Mouse (Mus musculus): ENCODE measurements around the gene Cpa5. TPM values are rescaled to one million over a fixed set of nuclear protein-coding genes. Genes with fewer than 3 reads are reported as not detected.
A peak's percentile ranks its signal among the peaks of the same experiment; 100 is the strongest.

Cpa5 gene
- polyA plus RNA-seq, 1 experiment from 2014 or later: not detected

GRCm38 (mm10) chr6:30586886-30587442 lies 23.8 kb upstream of the Cpa5 start:
- H3K9me3 ChIP-seq (ENCODE audit: low read depth, low read length): no peaks in the 10 kb centered on the region
- ATAC-seq (ENCODE audit: insufficient read depth): no peak
- DNase-seq: no peak
- WGBS: 65% methylated on average over 7 of the region's 7 CpGs
- no peak overlapping the region for H3K27ac ChIP-seq (ENCODE audit: low read depth)
- H3K27me3 ChIP-seq (ENCODE audit: insufficient read depth, low read length): no peaks in the 10 kb centered on the region
- H3K4me1 ChIP-seq (ENCODE audit: insufficient read depth): peaks cover 4% of the 10 kb centered on the region
- TF ChIP-seq CTCF (IDR thresholded peaks at IDR 0.05; ENCODE audit: low read depth): no peak
- H3K36me3 ChIP-seq (ENCODE audit: insufficient read depth): no peaks in the 10 kb centered on the region
- no peak overlapping the region for H3K9ac ChIP-seq
- no peak overlapping the region for H3K4me2 ChIP-seq
- no peak overlapping the region for H3K4me3 ChIP-seq (ENCODE audit: low read depth, low read length)

- Histone ChIP-seq H3K27me3 (ENCODE audit: insufficient read depth, low read length) (no peaks in the 10 kb centered on the region), H3K36me3 (ENCODE audit: insufficient read depth) (no peaks in the 10 kb centered on the region), H3K9me3 (ENCODE audit: low read depth, low read length) (no peaks in the 10 kb centered on the region), H3K4me2 (no peak overlapping the region), H3K4me3 (ENCODE audit: low read depth, low read length) (no peak overlapping the region), H3K27ac (ENCODE audit: low read depth) (peak overlapping the region; percentile 80), H3K9ac (no peak overlapping the region), H3K4me1 (ENCODE audit: insufficient read depth) (peaks cover 4% of the 10 kb centered on the region)
- TF ChIP-seq CTCF (IDR thresholded peaks at IDR 0.05; ENCODE audit: low read depth): no peak
- 12% methylated on average over 2 of the region's 2 CpGs for WGBS
- ATAC-seq (ENCODE audit: insufficient read depth) (peak; percentile 44; the same call in 1 of the 2 replicates), DNase-seq (peak; percentile 36)
Measured at GRCm38 (mm10) chr6:30589819-30590218, 21.0 kb upstream of the Cpa5 start.

DNA sequence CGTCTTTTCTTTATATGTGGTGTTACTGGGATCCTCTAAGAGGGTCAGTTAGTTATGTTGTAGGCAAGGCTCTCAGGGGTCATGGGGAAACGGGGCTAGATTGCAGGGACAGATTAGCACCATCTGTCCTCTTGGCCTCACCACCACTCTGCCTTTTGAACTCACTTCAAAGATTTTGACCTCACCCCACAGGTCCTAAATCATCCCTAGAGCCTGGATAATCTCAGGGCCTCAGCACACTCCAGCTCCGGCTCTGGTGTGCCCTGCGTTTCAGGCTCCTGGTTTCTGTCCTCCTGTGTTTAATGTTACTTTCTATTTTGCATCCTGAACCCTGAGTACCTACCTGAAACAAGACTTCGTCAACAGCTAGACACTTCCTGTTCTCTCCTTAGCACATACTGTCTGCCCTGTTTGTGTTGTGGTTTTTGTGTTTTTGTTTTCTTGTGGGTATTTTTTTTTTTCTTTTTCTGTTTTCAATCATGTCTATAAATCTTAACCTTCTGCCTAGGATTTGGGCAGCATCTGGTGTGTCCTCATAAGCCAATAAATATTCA lies 18.9 kb upstream of the Cpa5 start:
- TF ChIP-seq CTCF (IDR thresholded peaks at IDR 0.05; ENCODE audit: low read depth): no peak
- H3K4me3 ChIP-seq (ENCODE audit: low read depth, low read length): no peak overlapping the region
- 54% methylated on average over 5 of the region's 5 CpGs for WGBS
- ATAC-seq (ENCODE audit: insufficient read depth) (no peak), DNase-seq (no peak)
- no peak overlapping the region for H3K9ac ChIP-seq
- no peak overlapping the region for H3K4me2 ChIP-seq
- peaks cover 9% of the 10 kb centered on the region for H3K4me1 ChIP-seq (ENCODE audit: insufficient read depth)
- H3K36me3 ChIP-seq (ENCODE audit: insufficient read depth): no peaks in the 10 kb centered on the region
- H3K27ac ChIP-seq (ENCODE audit: low read depth): no peak overlapping the region
- no peaks in the 10 kb centered on the region for H3K27me3 ChIP-seq (ENCODE audit: insufficient read depth, low read length)
- H3K9me3 ChIP-seq (ENCODE audit: low read depth, low read length): no peaks in the 10 kb centered on the region

DNA sequence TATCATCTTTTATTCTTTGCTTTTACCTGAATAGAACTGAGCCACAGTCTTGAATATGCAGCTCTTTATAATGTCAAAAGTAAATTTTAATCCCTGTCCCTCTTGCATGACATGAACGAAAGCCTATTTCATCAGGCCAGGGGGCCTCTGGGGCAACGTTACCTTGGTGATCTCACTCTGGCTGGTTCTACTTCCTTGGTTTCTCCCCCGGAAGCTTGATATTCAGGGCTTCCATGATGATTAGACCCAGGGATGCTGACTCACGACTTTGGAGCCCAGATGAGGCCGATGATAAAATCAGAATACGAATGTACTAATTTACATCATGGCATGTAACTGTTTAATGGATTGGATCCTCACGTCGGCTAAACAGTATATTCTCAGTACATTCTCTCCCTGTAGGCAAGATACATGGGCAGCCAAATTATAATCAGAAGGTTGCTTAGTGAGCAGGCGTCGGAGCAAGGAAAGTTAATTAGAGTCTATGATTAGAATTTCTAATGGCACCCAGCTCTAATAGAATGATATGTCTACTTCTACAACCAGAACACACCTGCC lies 18.3 kb upstream of the Cpa5 start:
- WGBS: 78% methylated on average over 10 of the region's 10 CpGs
- H3K9me3 ChIP-seq (ENCODE audit: low read depth, low read length): no peaks in the 10 kb centered on the region
- no peak overlapping the region for H3K27ac ChIP-seq (ENCODE audit: low read depth)
- no peak overlapping the region for H3K4me2 ChIP-seq
- H3K27me3 ChIP-seq (ENCODE audit: insufficient read depth, low read length): no peaks in the 10 kb centered on the region
- no peaks in the 10 kb centered on the region for H3K36me3 ChIP-seq (ENCODE audit: insufficient read depth)
- no peak for TF ChIP-seq CTCF (IDR thresholded peaks at IDR 0.05; ENCODE audit: low read depth)
- DNase-seq (no peak), ATAC-seq (ENCODE audit: insufficient read depth) (no peak)
- peaks cover 9% of the 10 kb centered on the region for H3K4me1 ChIP-seq (ENCODE audit: insufficient read depth)
- H3K4me3 ChIP-seq (ENCODE audit: low read depth, low read length): no peak overlapping the region
- no peak overlapping the region for H3K9ac ChIP-seq

DNA sequence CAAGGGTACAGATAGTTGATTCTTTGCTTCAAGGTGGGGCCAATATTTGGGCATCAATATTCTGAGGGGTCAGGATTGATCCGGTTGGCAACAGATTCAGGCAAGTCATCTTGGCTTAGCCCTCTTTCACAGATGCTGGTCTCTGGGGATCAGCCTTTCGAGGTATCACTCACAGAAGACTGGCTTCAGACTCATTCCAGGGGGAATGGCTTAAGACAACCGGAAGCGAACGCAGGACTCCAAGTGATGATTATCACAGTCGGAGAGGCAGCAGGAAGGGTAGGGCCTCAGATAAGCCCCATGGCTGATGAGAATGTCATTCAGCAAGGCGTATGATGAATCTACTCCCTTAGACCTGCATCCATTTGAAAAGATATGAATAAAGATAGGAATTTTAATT lies 16.4 kb upstream of the Cpa5 start:
- Histone ChIP-seq H3K4me1 (ENCODE audit: insufficient read depth) (peaks cover 9% of the 10 kb centered on the region), H3K9ac (no peak overlapping the region), H3K4me2 (no peak overlapping the region), H3K9me3 (ENCODE audit: low read depth, low read length) (no peaks in the 10 kb centered on the region), H3K27me3 (ENCODE audit: insufficient read depth, low read length) (no peaks in the 10 kb centered on the region), H3K36me3 (ENCODE audit: insufficient read depth) (no peaks in the 10 kb centered on the region), H3K4me3 (ENCODE audit: low read depth, low read length) (no peak overlapping the region), H3K27ac (ENCODE audit: low read depth) (no peak overlapping the region)
- no peak for TF ChIP-seq CTCF (IDR thresholded peaks at IDR 0.05; ENCODE audit: low read depth)
- 48% methylated on average over 7 of the region's 7 CpGs for WGBS
- ATAC-seq (ENCODE audit: insufficient read depth): no peak
- no peak for DNase-seq

DNA sequence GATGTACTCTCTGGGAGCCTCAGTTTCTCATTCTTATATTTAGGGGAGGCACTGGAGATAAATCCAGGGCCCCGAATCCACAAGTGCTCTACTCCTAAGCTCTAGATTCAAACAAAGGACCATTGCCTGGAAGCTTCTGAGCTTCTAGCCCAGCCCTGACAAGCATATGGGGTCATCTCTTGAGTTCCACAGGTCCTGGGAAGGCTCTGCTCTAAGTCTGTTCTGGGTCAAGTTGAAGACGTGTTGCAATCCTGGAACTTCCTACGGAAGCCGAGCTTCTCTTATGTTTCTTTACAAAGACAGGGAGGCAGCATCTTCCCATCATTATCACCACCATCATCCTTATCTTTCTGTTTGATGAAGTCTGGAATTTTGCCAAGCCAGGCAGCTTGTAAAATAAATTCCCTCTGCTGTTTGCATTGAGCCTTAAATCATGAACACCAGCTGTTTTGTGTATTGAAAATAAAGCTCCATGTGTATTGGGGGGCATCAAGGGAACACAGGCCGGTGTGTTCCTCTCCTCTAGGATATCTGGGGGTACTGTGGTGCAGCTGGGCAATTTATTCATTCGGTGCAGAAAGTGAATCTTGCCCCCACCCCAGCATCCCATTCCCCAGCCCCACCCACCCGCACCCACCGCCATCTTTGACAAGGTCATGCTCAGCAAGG lies 14.4 kb upstream of the Cpa5 start:
- Histone ChIP-seq H3K4me1 (ENCODE audit: insufficient read depth) (0 out of 2 replicates have a peak, but pooled peaks cover 4% of the 10 kb centered on the region), H3K9me3 (ENCODE audit: low read depth, low read length) (no peaks in the 10 kb centered on the region), H3K27me3 (ENCODE audit: insufficient read depth, low read length) (no peaks in the 10 kb centered on the region), H3K4me2 (no peak overlapping the region), H3K9ac (no peak overlapping the region), H3K4me3 (ENCODE audit: low read depth, low read length) (no peak overlapping the region), H3K27ac (ENCODE audit: low read depth) (peak overlapping the region; percentile 55), H3K36me3 (ENCODE audit: insufficient read depth) (no peaks in the 10 kb centered on the region)
- TF ChIP-seq CTCF (IDR thresholded peaks at IDR 0.05; ENCODE audit: low read depth): no peak
- 55% methylated on average over 8 of the region's 8 CpGs for WGBS
- peak; percentile 77 for ATAC-seq (ENCODE audit: insufficient read depth)
- DNase-seq: peak; percentile 88

GRCm38 (mm10) chr6:30600033-30600432 lies 10.8 kb upstream of the Cpa5 start:
- Histone ChIP-seq H3K4me2 (no peak overlapping the region), H3K9me3 (ENCODE audit: low read depth, low read length) (no peaks in the 10 kb centered on the region), H3K27me3 (ENCODE audit: insufficient read depth, low read length) (no peaks in the 10 kb centered on the region), H3K36me3 (ENCODE audit: insufficient read depth) (no peaks in the 10 kb centered on the region), H3K4me1 (ENCODE audit: insufficient read depth) (0 out of 2 replicates have a peak, but pooled peaks cover 4% of the 10 kb centered on the region), H3K9ac (no peak overlapping the region), H3K27ac (ENCODE audit: low read depth) (no peak overlapping the region), H3K4me3 (ENCODE audit: low read depth, low read length) (no peak overlapping the region)
- ATAC-seq (ENCODE audit: insufficient read depth) (no peak), DNase-seq (no peak)
- 56% methylated on average over 3 of the region's 3 CpGs for WGBS
- TF ChIP-seq CTCF (IDR thresholded peaks at IDR 0.05; ENCODE audit: low read depth): no peak
